Mouse (Mus musculus): Measurements from ENCODE around the gene Tvp23b. TPM values are rescaled to one million over a fixed set of nuclear protein-coding genes. Genes with fewer than 3 reads are reported as not detected.

Tvp23b gene
- total and polyA plus RNA-seq, 3 experiments, result 24.3 to 40.0 TPM; not detected in 1

GRCm38 (mm10) chr11:62890796-62891195, 11.5 kb downstream of the Tvp23b start:
- no peaks in the 10 kb centered on the region for H3K79me2 ChIP-seq (ENCODE audit: control insufficient read depth, insufficient read depth, low read length, poor library complexity)
- no peak for DNase-seq (ENCODE audit: low read depth, low spot score)
- H3K4me1 ChIP-seq (ENCODE audit: control insufficient read depth in 1 of 2, insufficient read depth in 2 of 2, low read length in 2 of 2), result no peaks in the 10 kb centered on the region
- no peak overlapping the region for H3K27ac ChIP-seq (ENCODE audit: control insufficient read depth, low read depth, low read length)
- no peak overlapping the region for H3K9ac ChIP-seq (ENCODE audit: control insufficient read depth, low read depth, low read length, poor library complexity, severe bottlenecking)
- H3K9me3 ChIP-seq (replicated peaks; ENCODE audit: insufficient read depth, low read length), result no peaks in the 10 kb centered on the region
- no peak overlapping the region for H3K4me3 ChIP-seq (ENCODE audit: control insufficient read depth in 1 of 2, insufficient read depth in 1 of 2, low read depth in 2 of 2, low read length in 2 of 2)
- no peaks in the 10 kb centered on the region for H3K27me3 ChIP-seq (ENCODE audit: control insufficient read depth in 1 of 2, insufficient read depth in 2 of 2, low read length in 2 of 2)
- peaks cover 0 to 12% of the 10 kb centered on the region in 2 experiments; a peak in 2 of 4 replicates for H3K36me3 ChIP-seq (ENCODE audit: control insufficient read depth in 1 of 2, insufficient read depth in 2 of 2, low read length in 2 of 2)
- TF ChIP-seq HCFC1 (IDR thresholded peaks at IDR 0.05; ENCODE audit: low read depth, low read length) (no peak), POLR2AphosphoS2 (IDR thresholded peaks at IDR 0.05; ENCODE audit: low read length) (no peak), ZKSCAN1 (IDR thresholded peaks at IDR 0.05; ENCODE audit: low read depth, low read length) (no peak), MAX (IDR thresholded peaks at IDR 0.05; ENCODE audit: low read length) (no peak), RCOR1 (IDR thresholded peaks at IDR 0.05; ENCODE audit: low read depth, low read length) (no peak), MEF2A (IDR thresholded peaks at IDR 0.05; ENCODE audit: extremely low read depth, insufficient replicate concordance, low read depth, low read length, poor library complexity, severe bottlenecking) (no peak), NELFE (IDR thresholded peaks at IDR 0.05; ENCODE audit: low read depth, low read length) (no peak)

- Histone ChIP-seq H3K36me3 (ENCODE audit: control insufficient read depth in 1 of 2, insufficient read depth in 2 of 2, low read length in 2 of 2) (peaks cover 0 to 13% of the 10 kb centered on the region in 2 experiments; a peak in 2 of 4 replicates), H3K9me3 (replicated peaks; ENCODE audit: insufficient read depth, low read length) (no peaks in the 10 kb centered on the region), H3K4me3 (ENCODE audit: control insufficient read depth in 1 of 2, insufficient read depth in 1 of 2, low read depth in 2 of 2, low read length in 2 of 2) (no peak overlapping the region), H3K4me1 (ENCODE audit: control insufficient read depth in 1 of 2, insufficient read depth in 2 of 2, low read length in 2 of 2) (no peaks in the 10 kb centered on the region), H3K79me2 (ENCODE audit: control insufficient read depth, insufficient read depth, low read length, poor library complexity) (no peaks in the 10 kb centered on the region), H3K9ac (ENCODE audit: control insufficient read depth, low read depth, low read length, poor library complexity, severe bottlenecking) (no peak overlapping the region), H3K27me3 (ENCODE audit: control insufficient read depth in 1 of 2, insufficient read depth in 2 of 2, low read length in 2 of 2) (no peaks in the 10 kb centered on the region), H3K27ac (ENCODE audit: control insufficient read depth, low read depth, low read length) (no peak overlapping the region)
- no peak for DNase-seq (ENCODE audit: low read depth, low spot score)
- TF ChIP-seq USF2 (IDR thresholded peaks at IDR 0.05; ENCODE audit: borderline replicate concordance in 1 of 2, insufficient read depth in 1 of 2, low read depth in 1 of 2, low read length in 2 of 2), result no peak
- no peak for TF ChIP-seq ZNF384 (IDR thresholded peaks at IDR 0.05; ENCODE audit: low read depth, low read length)
- no peak for TF ChIP-seq HCFC1 (IDR thresholded peaks at IDR 0.05; ENCODE audit: low read depth, low read length)
- no peak for TF ChIP-seq EP300 (IDR thresholded peaks at IDR 0.05; ENCODE audit: low read depth in 1 of 2, low read length in 2 of 2)
- TF ChIP-seq ZC3H11A (IDR thresholded peaks at IDR 0.05; ENCODE audit: low read depth, low read length), result no peak
- no peak for TF ChIP-seq BHLHE40 (IDR thresholded peaks at IDR 0.05; ENCODE audit: borderline replicate concordance, low read depth, low read length)
- TF ChIP-seq NRF1 (IDR thresholded peaks at IDR 0.05; ENCODE audit: insufficient read depth, low read depth, low read length, poor library complexity, severe bottlenecking), result no peak
Observed at GRCm38 (mm10) chr11:62891763-62892162, 12.5 kb downstream of the Tvp23b start.

All from MEL (cell line).